Mouse (Mus musculus) cerebellum, adult 9-10 months (tissue): ENCODE results near the gene Bad.
"Not testable (repeated sequence)": the region's sequence is repeated elsewhere in the genome, so short reads cannot be mapped to it uniquely, and the experiment has no call there.

Experiments used
- DNase-seq: peaks from one replicate; pipeline ENCODE4 v3.0.0; 2022

Gene Bad

DNA sequence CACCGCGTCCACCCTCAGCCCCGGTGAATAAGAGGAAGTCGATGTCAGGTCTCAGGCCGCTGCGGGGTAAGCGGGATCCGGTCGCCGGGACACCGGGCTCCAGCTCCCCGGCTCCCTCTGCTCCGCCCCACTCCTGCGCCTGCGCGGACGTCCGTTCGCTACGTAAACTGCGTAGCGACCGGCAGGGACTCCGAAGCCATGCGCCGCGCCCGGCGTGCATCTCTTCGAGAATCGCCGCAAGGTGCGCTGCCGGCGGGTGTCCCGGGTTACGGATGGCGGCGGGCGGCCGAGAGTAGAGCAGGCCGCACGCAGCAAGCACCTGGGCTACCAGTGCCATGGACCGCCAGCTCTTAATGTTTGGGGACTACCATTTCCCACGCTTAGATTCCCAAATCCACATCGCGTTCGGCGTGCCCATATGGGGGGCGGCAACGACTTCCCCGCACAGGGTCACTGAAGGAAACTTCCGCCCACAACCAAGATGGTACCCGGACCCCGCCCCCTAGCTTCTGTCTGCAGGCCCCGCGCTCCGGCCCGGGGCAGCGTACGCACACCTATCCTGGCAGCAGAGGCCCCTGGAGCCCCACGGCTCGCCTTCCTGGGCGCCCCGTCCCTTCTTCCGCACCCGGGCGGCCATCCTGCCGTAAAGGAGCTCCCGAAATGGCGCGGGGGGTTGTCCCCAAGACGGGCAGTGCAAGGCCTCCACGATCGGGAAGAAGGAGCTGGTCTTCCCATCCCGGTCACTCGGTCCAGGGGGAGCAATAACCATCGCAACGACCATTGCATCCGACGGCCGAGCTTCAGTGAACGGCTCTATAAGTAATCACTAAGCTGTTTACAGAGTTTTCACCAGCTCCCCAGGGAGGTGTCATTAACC lies at the start of gene Bad:
Bad (plus strand) TSS at position 490 of the 877 bp plus-strand sequence.
- peak; percentile 93 for DNase-seq

DNA sequence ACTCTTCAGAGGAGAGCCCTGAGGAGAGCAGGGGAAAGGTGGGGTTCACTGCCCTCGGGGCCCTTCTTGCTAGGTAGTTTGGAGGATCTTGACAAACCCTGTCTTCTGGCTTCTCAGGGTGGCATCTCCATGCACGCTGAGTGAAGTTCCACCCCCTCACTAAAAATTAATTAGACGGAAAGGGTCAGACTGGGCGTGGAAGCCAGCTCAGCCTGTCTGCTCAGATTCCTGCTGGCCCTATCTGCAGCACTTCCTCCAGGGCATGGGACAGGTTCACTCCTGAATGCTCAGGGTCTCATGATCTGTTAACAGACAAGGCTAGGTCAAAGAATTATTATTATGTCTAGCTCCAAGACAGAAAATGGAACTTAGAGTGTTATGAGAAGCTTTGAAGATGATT lies 49.1 kb upstream of the Bad start:
- DNase-seq = no peak

DNA sequence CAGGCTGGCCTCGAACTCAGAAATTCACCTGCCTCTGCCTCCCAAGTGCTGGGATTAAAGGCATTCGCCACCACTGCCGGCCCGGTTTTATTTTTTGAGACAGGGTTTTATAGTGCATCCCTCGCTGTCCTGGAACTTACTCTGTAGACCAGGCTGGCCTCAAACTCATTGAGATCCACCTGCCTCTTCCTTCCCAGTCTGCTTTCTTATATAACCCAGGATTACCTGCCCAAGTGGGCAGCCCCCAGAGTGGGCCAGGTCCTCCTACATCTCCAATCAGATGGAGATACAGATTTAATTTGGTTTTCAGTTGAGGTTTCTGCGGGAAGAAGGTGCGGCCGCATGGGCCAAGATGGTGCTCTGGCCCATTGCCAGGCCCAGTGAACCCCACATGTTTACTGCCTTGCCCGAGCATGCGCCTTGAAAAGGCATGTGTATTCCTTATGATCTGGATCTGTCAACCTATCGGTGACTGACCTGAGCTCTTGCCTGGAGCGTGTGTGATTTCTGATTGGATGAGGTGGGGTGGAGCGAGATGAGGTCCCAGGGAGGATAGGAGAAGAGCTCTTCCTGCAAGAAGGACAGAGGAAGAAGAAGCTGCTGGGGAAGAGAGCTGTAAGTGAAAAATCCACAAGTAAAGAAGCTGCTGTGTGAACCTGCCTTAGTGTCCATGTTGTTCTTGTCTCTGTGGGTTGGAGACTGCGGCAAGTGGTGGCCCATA lies 47.8 kb upstream of the Bad start:
- no peak for DNase-seq

DNA sequence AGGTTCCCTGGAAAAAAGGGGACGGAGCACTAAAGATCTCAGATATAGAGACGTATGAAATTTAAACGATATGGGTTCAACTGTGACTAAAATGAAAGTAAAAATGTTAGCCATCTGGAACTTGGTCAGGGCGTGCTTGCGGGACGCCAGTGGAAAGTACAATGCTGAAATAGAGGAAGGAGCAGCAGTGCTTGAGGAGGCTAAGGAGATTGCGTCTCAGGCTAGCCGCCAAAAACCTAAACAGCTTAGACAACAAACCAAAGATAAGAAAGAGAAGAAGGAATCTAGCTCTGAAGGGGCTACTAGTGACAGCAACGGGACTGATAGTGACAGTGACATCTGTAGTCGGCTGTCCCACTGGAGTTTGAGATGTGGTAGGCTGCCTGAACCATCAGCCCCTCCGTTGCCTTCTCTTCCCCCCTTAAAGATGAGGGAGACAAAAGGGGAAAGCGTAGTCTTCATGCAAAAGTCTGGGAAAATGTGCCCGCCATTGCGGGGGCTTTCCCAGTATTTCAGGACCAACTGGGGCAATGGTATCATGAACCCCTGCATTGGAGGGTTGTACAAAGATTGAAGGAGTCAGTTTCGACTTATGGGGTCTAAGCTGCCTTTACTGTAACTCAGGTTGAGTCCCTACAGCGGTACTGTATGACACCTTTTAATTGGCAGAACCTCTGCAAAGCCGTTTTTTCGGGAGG lies 45.9 kb upstream of the Bad start:
- not testable (repeated sequence) for DNase-seq

DNA sequence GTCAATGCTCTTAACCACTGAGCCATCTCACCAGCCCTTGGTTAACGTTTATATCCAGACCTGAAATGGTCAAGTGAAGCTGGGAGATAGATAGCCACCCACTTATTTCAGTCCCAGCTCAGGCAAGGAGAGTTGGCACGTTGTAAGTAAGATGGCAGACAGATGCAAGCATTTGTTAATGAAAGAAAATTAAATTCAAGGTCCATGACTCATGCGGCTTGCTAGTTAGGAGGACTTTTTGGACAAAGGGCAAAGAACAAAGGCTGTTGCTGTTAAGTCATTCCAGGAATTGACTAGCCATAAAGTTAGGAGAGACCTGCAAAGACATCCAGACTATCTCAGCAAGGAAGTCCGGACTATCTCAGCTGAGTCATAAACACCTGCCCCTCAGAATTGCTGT lies 42.0 kb upstream of the Bad start:
- no peak for DNase-seq

DNA sequence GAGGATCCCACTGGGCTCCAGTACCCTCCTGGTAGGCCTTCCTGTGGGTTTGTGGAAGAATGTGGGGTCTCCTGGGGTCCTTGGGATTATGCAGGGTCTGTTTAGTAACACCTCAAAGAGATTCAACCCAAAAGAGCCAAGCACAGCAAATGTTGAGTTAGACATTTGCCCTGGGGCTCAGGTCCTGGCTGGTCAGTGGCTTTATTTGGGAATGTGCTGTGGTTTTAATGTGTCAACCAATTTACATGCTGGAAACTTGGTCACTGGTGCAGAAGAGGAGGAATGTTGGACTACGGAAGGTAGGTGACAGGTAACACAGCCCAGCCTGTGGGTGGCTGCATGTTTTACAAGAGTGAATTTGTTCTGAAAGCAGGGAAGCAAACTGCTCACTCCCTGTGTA lies 38.6 kb upstream of the Bad start:
- DNase-seq = no peak

DNA sequence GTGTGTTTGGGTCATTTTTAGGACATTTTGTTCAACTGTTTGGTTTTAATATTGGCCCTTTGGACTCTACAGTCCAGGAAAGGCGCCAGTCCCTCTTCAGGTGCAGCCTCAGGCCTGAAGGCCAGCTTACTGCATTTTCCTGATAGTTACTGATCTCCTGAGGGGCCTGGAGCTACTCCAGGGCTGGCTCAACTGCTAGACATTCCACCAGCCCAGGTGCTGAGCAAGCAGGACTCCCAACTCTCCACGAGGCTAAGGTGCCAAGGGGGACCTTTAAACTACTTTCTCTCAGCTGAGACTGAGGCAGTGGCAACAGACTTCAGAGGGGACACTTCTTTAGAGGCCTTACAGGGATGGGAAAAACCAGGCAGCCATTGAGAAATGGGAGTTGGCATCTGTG lies 36.8 kb upstream of the Bad start:
- DNase-seq = no peak

DNA sequence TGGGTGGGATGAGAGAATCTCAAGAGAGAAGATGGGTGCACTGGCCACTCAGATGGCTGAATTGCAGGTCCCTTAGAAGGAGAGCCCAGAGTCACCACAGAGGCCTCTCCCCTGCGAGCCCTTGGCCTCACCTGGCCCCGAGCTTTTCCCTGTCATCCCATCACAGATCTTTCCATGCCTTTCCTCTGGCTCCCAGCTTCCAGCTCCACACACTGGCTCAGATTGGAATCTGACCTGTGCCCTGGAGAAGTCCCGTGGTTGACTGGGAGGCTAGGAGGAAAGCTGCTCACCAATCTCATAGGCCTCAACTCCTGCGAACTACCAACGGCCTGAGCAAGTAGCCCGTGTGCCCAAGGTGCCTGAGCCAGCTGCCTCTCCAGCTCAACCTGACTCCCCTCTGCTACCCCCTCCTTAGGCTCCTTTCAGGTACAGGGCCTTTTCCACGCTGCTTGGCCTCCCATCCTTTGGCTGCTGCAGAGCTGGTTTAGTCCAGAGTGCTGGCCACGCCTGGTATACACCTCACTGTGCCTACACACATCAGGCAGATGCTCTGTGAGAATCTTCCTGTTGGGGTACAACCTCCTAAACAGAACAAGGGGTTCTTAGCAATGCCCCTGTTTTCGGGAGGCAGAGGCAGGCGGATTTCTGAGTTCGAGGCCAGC lies 36.0 kb upstream of the Bad start:
- no peak for DNase-seq

DNA sequence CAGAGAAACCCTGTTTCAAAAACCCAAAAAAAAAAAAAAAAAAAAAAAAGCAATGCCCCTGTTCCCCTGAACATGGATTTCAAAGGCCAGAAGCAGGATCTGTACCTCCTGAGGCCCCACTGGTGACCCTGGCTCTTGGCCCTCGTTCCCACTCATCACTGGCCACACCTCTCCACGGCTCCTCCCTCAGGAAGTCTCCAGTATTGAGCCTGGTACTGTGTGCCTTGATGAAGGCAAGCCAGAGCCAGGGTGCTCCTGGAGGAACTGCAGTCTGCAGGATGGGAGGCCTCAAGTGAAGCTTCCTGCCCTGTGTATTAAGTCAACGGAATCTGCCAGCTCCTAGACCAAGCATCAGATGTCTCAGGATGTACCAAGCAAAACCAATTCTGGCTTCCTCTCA lies 35.5 kb upstream of the Bad start:
- peak; percentile 33 for DNase-seq

DNA sequence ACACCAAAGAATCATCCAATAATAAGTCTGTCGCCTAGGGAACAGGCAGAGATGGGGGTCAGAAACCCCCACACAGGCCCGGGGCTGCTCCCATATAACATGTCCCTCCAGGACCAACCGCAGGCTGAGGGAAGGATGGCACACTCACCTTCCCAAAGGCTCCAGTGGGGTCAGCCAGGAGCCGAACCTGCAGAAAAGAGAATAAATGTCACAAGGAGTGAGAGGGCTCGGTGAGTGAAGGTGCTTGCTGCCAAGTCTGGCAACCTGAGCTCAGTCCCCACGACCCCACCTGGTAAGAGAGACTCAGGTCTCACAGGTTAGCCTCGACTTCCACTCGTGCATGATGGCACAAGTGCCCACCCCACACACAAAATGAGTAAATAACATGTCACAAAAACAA lies 34.6 kb upstream of the Bad start:
- DNase-seq = peak; percentile 40

DNA sequence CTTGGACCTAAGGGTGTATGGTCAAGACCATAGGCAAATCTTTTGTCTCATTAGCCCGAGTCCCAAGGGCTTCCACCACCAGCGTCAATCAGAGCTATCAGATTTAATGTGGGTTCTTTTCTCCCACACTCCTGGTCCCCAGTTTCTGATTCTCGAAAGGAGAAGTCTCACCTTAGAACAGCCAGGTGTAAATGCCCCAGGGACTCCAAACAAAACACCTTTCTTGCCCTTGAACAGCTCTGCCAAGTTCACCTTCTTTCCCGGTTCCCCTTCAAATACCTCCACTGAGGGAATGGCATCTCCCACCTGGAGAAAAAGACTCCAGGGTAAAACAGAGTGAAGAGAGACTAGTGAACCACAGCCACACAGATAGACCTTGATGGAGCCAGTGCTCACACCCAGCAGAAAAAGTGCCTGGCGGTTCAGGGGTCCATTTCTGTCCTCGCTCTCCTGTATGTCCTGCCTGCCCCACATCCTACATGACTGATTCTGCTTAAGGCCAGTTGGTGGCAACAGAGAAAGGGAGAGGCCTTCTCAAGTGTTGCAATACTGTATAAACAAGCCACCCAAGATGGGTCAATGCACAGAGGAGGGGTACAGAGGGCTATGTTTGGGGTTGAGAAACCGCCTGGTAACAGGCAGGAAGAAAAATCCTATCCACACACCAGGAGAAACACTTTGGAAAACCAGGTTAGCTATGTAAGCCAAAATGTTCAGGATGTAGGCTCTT lies 33.7 kb upstream of the Bad start:
- DNase-seq = peak; percentile 46

DNA sequence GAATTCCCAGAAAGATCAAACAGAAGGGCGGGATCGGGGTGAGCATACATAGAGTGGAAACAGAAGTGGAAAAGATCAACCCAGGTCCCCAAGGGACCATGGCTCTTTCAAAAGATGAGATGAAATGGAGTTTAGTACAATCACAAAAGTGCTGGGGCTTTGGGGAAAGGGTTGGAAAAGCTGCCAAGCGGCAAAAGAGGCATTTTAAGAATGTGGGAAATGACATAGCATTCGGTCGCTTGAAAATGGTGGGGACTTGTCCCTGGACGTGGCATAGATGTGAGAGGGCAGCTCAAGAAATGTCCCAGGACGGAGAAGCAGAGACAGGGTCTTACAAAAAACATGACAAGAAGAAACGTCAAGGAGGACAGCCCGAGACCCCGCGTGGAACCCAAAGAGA lies 32.6 kb upstream of the Bad start:
- no peak for DNase-seq

DNA sequence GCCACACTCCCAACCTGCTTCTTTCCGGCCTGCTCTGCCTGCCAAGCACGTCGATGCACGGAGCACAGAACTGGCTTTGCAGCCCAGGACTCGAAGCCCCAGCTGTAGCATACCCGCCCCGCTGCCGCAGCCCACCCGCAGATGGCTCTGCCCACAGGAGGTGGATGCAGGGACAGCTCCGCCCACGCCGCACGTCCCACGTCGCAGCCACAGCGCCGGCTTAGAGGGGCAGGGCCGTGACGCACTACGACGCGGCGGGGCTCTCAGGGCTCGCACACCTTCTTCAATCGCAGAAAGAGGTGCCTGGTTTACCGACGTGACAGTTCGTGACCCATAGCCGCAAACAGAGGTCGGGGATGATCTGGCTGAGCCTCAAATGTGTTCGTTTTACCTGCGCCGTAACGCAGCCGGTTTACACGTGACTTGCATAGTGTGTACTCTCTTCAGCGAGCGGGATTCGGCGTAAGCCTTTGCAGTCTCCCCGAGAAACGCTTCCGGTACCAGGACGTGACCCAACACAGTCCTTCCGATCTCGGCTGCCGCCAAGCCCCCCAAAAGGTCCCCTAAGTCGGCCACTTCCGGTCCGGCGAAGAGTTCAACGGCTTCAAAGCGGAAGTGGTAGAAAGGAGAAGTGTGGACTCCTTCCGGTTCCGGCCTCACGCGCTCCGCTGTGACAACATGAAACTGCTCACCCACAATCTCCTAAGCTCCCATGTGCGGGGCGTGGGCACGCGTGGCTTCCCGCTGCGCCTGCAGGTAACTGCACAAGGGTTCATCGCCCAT lies 32.0 kb upstream of the Bad start, which contains the start of the genes Trmt112 and Prdx5:
Trmt112 (plus strand) TSS at position 192 of the 783 bp plus-strand sequence.
Prdx5 (minus strand) TSS at position 600 of the 783 bp plus-strand sequence.
- peak; percentile 90 for DNase-seq

DNA sequence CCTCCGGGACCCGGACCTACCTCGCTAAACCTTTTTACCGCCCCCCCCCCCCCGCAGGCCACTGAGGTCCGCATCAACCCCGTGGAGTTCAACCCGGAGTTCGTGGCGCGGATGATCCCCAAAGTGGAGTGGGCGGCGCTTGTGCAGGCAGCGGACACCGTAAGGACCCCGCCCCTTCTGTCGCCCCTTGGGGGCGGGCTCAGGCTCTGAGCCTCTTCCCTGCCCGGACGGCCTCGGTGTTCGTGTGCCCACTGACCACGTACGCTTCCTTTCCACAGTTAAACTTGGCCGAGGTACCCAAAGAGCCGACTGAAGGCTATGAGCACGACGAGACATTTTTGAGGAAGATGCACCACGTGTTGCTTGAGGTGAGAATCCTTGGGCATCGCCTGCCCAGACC lies 31.4 kb upstream of the Bad start:
- DNase-seq = peak; percentile 72

DNA sequence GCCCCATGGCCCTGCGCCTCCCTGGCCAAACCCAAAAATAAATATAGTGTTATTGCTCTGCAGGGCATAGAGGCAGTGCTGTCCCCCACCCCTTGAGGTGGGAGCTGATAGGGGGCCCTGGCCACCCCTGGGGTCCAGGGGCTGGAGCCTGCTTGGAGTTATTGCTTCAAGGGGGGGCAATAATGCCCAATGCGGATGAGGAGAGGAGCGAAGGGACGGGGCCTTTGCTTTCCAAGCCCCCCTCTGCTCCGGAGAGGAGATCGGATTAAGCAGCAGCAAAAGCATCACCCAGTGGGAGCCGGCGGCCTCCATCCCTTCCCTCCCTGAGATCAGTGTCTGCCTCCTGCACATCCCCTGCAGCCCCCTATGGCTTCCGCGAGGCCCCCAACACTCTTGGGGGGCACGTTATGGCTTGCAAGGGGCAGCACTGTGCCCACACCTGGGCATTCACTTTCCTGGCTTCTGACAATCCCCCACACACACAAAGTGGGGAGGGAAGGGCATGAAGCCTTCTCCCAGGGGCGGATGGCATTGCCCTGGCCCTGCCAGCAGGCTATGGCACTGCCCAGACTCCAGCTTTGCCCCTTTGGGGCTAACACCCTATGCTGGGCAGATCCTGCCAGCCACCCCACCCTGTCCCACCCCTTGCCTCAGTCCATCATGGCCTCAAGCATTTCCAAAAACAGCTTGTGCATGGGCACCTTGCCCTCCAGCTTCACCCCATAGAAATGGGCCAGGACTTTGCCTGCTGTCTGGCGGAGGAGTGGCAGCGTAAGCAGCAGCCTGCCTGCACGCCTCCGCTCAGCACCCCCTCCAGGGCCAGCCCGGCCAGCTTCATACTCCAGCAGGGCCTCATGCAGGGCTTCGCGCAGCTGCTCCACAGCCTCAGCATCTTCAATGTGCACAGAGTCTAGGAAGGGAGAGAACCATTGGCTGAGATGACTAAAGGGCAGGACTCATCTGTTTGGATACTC lies 30.3 kb upstream of the Bad start:
- DNase-seq = peak; percentile 59

DNA sequence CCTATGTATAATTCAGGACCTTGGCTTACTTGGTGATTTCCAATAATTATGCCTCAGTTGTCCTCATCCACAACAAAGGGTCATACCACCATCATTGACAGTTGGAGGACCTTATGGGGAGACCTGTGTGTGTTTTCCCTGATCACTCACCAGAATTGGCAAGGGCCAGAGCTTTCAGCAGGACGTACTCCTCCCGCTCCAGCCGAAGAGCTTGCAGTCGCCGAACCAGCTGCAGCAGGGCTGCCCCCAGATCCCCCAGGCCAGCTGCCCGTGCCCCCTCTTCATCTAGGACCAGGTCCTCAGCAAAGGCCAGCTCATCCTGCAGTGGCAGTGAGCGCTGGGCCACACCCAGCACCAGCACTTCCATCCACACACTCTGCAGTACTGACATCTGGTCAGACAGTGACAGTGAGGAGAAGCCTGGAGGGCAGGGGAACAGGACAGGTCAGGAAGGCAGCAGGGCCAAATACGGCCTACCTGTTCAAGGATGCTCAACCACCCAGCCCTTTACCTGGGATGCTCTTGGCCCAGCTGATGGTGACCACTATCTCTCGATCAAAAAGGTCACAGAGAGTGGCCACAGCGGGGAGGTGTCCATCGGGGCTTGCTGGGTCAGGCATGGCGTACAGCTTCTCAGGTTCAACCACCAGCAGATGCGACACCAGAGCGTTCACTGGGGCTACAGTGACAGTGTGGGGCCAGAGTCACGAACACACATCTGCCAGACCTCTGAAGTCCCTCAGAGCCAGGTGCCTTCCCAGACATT lies 29.3 kb upstream of the Bad start:
- DNase-seq = peak; percentile 37

DNA sequence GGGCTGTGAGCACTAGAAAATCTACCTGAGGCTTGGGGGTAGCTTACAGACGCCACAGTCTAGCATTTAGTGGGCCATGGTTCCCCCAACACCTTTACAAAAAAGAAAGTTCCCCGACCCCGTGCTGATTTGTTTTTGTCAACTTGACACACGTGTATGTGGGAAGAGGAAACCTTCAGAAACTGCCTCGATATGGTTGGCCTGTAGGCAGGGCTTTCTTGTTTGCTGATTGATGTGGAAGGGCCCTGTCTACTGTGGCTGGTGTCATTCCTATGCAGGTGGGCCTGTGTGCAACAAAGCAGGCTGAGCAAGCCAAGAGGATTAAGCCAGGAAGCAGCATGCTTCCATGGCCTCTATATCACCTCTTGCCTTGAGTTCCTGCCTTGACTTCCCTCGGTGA lies 28.6 kb upstream of the Bad start:
- no peak for DNase-seq

DNA sequence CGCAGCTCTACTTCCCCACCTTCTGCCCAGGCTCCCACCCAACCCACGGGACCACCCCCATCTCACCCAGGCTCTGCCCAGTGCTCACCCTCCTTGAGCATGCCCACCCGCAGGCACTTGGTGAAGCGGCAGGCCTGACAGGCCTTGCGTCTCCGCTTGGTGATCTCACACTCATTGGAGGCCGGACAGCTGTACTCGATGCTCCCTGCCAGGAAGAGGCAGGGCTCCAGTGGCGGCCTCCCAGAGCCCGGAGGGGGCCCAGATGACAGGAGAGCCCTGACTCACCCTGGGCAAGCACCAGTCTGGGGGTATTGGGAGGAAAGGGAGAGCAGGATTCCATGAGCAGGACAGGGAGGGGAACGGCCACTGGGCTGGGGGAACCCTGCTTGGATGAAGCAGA lies 27.7 kb upstream of the Bad start:
- DNase-seq = peak; percentile 38

DNA sequence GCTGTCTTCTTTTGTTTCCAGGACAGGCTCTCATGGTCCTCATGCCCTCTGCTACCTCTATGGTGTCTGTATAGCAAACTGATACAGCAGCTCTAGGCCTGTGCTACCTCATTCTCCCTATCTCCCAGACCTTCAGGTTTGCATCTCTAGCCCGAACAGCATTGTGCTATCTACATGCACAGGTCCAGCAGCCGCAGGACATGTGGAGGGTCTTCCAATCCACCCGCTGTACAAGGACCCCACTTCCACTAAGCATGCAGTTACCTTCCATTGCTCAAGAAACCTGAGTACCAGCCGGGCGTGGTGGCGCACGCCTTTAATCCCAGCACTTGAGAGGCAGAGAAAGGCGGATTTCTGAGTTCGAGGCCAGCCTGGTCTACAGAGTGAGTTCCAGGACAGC lies 27.1 kb upstream of the Bad start:
- DNase-seq = peak; percentile 40
